Mouse (Mus musculus) liver, postnatal 0 days (tissue): Measurements from ENCODE around the gene Bcl2l1.

Source experiments
- CTCF ChIP-seq: sonication (generic); IDR thresholded peaks from 2 replicates; pipeline ENCODE4 v1.5.1; 2016; ENCODE audit warnings: antibody characterized with exemption, low read depth
- EP300 ChIP-seq: IDR thresholded peaks from 2 replicates; pipeline ENCODE4 v1.6.1; 2016; ENCODE audit warnings: antibody characterized with exemption, low read depth, mild to moderate bottlenecking

- TF ChIP-seq CTCF (no peak), EP300 (no peak)
These were observed 5.8 kb downstream of the Bcl2l1 start for GRCm38 (mm10) chr2:152825713-152826112.
